8 mouse cellular contexts compared by ENCODE assay signal in the genomic region with DNA sequence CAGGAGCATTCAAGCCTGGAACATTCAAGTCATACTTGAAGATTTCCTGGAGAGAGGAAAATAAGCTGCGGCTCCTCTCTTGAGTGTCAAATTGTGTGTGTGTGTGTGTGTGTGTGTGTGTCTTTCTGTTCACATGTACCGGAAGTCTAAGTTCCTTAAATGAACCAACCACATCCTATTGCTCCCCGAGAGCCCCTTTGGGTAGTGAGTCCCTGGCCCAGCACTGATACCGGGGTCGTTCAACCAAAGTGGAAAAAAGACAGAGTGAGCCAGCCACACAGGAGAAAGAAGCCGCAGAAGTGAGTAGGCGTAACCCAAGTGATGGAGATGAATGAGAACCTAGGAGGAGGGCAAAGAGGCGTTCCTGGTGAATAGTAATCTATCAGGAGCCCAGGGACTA. TPM values are rescaled to one million over a fixed set of nuclear protein-coding genes. Genes with fewer than 3 reads are reported as not detected.
A peak's percentile ranks its signal among the peaks of the same experiment; 100 is the strongest.
DNase-seq lines count a peak whose midpoint lies in the region; ATAC-seq and TF ChIP-seq lines count a peak whose summit lies in the region.
"Had no signal": no experiment of that assay in that cellular context is flagged by ENCODE, and none has a peak within 500 bp of the region (broad histone marks: within the 10 kb centered on the region; RNA-seq: fewer than 3 reads in every experiment).

No protein-coding gene starts in this region.

- no peak for DNase-seq in lung, embryonic 14.5 days
- DNase-seq in lung, adult 18-20 months: no peak
- no peak for DNase-seq in intestine, embryonic 14.5 days (ENCODE audit: low spot score)
- DNase-seq in embryo, embryonic 10 days (ENCODE audit: low spot score): no peak
- no peak for DNase-seq in gastrocnemius, postnatal 25 days
- DNase-seq: kidney, postnatal 25 days had no signal

- no peak for TF ChIP-seq POLR2A in bone marrow, adult 2 months (IDR thresholded peaks at IDR 0.05; ENCODE audit: borderline replicate concordance, control insufficient read depth, low read depth, low read length)
- no peak for TF ChIP-seq POLR2A in small intestine, adult 2 months (IDR thresholded peaks at IDR 0.05; ENCODE audit: low read depth, low read length)

- no peak overlapping the region for H3K9ac ChIP-seq in lung, embryonic 14.5 days
- no peak overlapping the region; the same call in 1 of the 2 replicates for H3K9ac ChIP-seq in intestine, embryonic 14.5 days (ENCODE audit: low read length)

- ATAC-seq in lung, embryonic 14.5 days (ENCODE audit: insufficient read depth): no peak
- no peak for ATAC-seq in intestine, embryonic 14.5 days (replicated peaks; ENCODE audit: low FRiP score, low TSS enrichment, low read depth)

- H3K27me3 ChIP-seq in lung, embryonic 14.5 days (ENCODE audit: insufficient read depth, low read length): peaks cover 52% of the 10 kb centered on the region
- peaks cover 56% of the 10 kb centered on the region for H3K27me3 ChIP-seq in intestine, embryonic 14.5 days (replicated peaks; ENCODE audit: control insufficient read depth, insufficient read depth, low read length)
- no peaks in the 10 kb centered on the region for H3K27me3 ChIP-seq in small intestine, adult 2 months (ENCODE audit: control insufficient read depth, insufficient read depth, low read length)

- H3K36me3 ChIP-seq in lung, embryonic 14.5 days (ENCODE audit: insufficient read depth): no peaks in the 10 kb centered on the region
- no peaks in the 10 kb centered on the region for H3K36me3 ChIP-seq in intestine, embryonic 14.5 days (ENCODE audit: control insufficient read depth, insufficient read depth, low read length)
- peaks cover 7% of the 10 kb centered on the region; the same call in 1 of the 2 replicates for H3K36me3 ChIP-seq in small intestine, adult 2 months (ENCODE audit: control insufficient read depth, insufficient read depth, low read length)

- peak overlapping the region; percentile 50; the same call in 1 of the 2 replicates for H3K4me3 ChIP-seq in lung, embryonic 14.5 days (ENCODE audit: low read depth, low read length)
- H3K4me3 ChIP-seq in bone marrow, adult 2 months (replicated peaks; ENCODE audit: control insufficient read depth, low read depth, low read length): peak overlapping the region; percentile 60
- peak overlapping the region; percentile 52 for H3K4me3 ChIP-seq in intestine, embryonic 14.5 days (ENCODE audit: low read depth, low read length)
- H3K4me3 ChIP-seq in small intestine, adult 2 months (ENCODE audit: low read depth, low read length): peak overlapping the region; percentile 67

- WGBS in lung, embryonic 14.5 days: 42% methylated on average over 8 of the region's 8 CpGs
- WGBS in bone marrow, adult 2 months: under 1% methylated on average over 8 of the region's 8 CpGs
- WGBS in intestine, embryonic 14.5 days: 47% methylated on average over 8 of the region's 8 CpGs
- WGBS in small intestine, adult 2 months: 18% methylated on average over 8 of the region's 8 CpGs

- TF ChIP-seq CTCF in lung, embryonic 14.5 days (IDR thresholded peaks at IDR 0.05; ENCODE audit: low read depth): no peak
- no peak for TF ChIP-seq CTCF in bone marrow, adult 2 months (IDR thresholded peaks at IDR 0.05; ENCODE audit: control insufficient read depth, insufficient read depth, low read length)
- TF ChIP-seq CTCF in small intestine, adult 2 months (IDR thresholded peaks at IDR 0.05; ENCODE audit: extremely low read depth, insufficient read length, insufficient replicate concordance, low read depth, low read length): no peak

- no peaks in the 10 kb centered on the region for H3K4me1 ChIP-seq in lung, embryonic 14.5 days (ENCODE audit: insufficient read depth)
- H3K4me1 ChIP-seq in bone marrow, adult 2 months (ENCODE audit: control insufficient read depth, insufficient read depth, low read length): peaks cover 2% of the 10 kb centered on the region; the same call in 1 of the 2 replicates
- H3K4me1 ChIP-seq in intestine, embryonic 14.5 days (replicated peaks; ENCODE audit: control insufficient read depth, insufficient read depth, low read length): 0 out of 2 replicates have a peak, but pooled peaks cover 6% of the 10 kb centered on the region
- peaks cover 28% of the 10 kb centered on the region; the same call in 1 of the 2 replicates for H3K4me1 ChIP-seq in small intestine, adult 2 months (ENCODE audit: control insufficient read depth, insufficient read depth, insufficient read length, low read length)

- no peaks in the 10 kb centered on the region for H3K9me3 ChIP-seq in lung, embryonic 14.5 days (ENCODE audit: low read depth, low read length)
- H3K9me3 ChIP-seq in intestine, embryonic 14.5 days (ENCODE audit: control insufficient read depth, low read length): no peaks in the 10 kb centered on the region

- H3K27ac ChIP-seq in lung, embryonic 14.5 days (ENCODE audit: low read depth): no peak overlapping the region
- H3K27ac ChIP-seq in bone marrow, adult 2 months (ENCODE audit: control insufficient read depth, insufficient read depth, low read depth, low read length, poor library complexity): no peak overlapping the region
- H3K27ac ChIP-seq in intestine, embryonic 14.5 days (ENCODE audit: low read depth): no peak overlapping the region
- H3K27ac ChIP-seq in small intestine, adult 2 months (ENCODE audit: insufficient read depth, low read depth, low read length): peak overlapping the region; percentile 86

- peak overlapping the region; percentile 73 for H3K4me2 ChIP-seq in lung, embryonic 14.5 days
- peak overlapping the region; percentile 86 for H3K4me2 ChIP-seq in intestine, embryonic 14.5 days (ENCODE audit: low read length)

RNA-seq across cellular contexts. Expression of a gene that starts 1.7 kb away (rescaled TPM):
- polyA plus RNA-seq in lung, embryonic 14.5 days (2014; fragmentation: Nextera tagmentation; extraction: Ambion mirVana): 35.5 and 42.1 TPM in 2 replicates
- 2.0 and 5.4 TPM in 2 replicates for polyA plus RNA-seq in bone marrow, adult 2 months (2011; ENCODE audit: insufficient read depth, insufficient read length, low replicate concordance, missing spikeins)
- 55.7 and 60.8 TPM in 2 replicates for polyA plus RNA-seq in intestine, embryonic 14.5 days (2014; fragmentation: Nextera tagmentation; extraction: Ambion mirVana)
- 132 and 279 TPM in 2 replicates for polyA plus RNA-seq in small intestine, adult 2 months (2012; rRNA removed)
- total RNA-seq in gastrocnemius, postnatal 25 days (2021): under 1 TPM; 0.20 to 0.27 TPM
